Mouse (Mus musculus) mature B cell (primary cell): ENCODE results near the gene Hsf4.
"Not testable (repeated sequence)": the region's sequence is repeated elsewhere in the genome, so short reads cannot be mapped to it uniquely, and the experiment has no call there.

Experiments used
- in situ Hi-C: fragments of 300-500 bp; cut with MboI; formaldehyde crosslinking; loops from 2 replicates; pipeline ENCODE4 v1.14.3; 2019

The Hsf4 gene

DNA sequence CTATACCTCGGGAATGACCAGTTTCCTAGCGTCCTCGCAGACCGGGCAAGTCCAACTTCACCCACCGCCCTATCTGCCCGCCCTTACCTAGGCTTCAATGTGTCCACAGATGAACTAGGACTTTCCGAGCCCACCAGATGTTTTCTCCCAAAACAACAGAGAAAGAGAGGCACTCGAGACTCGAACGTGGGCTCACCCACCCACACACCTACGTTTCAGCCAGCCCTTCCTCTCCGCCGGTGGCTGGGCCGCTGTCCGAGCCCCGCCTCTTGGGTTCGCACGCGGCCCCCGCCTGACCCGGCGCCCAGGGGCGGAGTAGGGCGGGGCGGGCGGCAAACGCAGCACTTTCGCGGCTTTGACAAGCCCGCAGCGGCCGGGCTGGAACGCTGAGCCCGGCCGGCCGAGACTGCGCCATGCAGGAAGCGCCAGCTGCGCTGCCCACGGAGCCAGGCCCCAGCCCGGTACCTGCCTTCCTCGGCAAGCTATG, at the start of gene Hsf4:
Gene Hsf4 (plus strand): TSS at position 341 of the 487 bp plus-strand sequence.
- in situ Hi-C loops = loop anchor here (25.0 kb wide), 1 partner anchor 632 kb away; the partner anchor contains the start of genes Ciao2b and Rrad

DNA sequence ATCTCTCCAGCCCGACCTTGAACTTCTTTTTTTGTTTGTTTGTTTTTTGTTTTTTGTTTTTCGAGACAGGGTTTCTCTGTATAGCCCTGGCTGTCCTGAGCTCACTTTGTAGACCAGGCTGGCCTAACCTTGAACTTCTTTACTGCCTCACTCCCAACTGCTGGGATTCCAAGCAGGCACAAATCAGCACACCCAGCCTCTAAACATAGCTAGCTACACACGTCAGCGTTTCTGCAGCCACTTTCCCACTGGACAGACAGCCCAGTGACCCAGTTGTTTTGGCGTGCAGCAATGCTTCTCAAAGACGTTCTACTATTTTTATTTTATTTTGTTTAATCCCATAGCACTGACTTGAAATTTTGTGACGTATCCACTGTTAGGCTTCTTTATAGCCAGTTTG, 45.8 kb upstream of the Hsf4 start:
- in situ Hi-C loops = no loop called here

DNA sequence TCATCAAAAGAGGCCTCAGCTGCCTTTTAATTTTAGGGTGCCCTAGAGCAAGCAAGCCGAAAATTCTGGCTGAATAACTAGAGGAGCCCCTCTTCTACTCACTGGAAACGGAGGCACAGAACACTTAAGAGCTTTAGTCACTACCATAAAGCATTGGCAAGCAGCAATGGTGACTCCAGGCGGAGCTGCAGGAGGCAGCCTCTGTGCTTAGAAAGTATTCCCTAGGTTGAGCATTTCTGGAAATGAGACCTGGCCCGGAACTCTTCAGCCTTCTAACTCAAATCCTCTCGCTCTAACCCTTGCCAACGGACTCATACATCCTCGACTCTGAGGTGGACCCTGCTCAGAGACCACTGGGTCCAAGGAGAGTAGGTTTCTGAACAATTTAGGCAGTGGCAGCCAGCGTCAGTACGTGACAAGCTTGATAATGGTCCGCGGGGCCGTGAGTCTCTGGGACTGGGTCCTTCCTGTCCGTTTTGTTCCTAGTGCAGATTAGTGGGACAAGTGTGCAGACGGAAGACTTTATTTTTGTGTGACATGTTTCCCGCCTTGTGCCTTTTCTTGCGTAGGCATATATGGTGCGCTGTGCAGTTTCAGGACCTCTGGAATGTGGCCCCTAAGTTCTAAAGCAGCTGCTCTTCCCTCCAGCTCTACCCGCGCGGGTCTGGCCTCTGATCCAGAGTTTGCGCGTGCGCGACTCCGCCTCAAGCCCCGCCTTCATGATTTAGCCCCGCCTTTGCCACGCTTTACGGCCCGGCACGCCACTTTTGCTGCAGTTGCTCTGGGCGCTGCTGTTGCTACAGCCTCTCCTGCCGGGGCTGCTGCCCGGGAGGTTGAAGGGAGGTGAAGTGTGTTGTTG, 45.0 kb upstream of the Hsf4 start, which contains the start of gene D230025D16Rik:
Gene D230025D16Rik (plus strand): TSS at position 733 of the 859 bp plus-strand sequence.
- in situ Hi-C loops = no loop called here

DNA sequence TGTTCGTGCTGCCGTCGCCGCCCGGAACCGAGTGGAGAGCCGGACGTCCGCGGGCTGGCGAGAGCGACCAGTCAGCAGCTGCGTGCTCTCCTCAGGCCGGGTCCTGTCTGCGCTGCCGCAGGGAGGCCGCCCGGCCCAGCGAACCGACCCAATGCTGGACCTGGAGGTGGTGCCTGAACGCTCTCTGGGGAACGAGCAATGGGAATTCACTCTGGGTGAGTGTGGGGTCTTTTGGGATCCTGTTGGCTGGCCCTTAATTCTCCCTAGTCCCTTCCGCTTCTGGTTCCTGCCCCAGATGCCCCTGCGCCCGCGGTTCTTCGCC, 44.4 kb upstream of the Hsf4 start:
- in situ Hi-C loops = no loop called here

DNA sequence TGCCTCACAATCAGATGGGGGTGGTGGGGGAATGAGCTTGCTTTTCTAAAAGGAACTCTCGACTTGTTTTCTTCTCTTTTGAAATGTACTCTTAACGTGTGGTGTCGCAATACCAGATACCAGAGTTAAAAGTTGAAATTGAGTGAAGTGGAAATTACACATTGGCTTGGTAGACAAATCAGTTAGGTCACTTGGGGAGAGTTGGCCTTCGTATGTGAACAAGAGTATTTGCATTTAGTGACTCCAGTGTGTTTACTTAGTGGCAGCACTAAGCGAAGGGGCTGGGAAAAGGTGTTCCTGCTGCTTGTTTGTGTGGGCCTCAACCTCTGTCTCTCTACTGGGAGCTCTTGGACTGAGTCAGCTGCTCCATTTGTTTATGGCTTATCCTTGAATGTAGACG, 43.7 kb upstream of the Hsf4 start:
- in situ Hi-C loops = no loop called here

DNA sequence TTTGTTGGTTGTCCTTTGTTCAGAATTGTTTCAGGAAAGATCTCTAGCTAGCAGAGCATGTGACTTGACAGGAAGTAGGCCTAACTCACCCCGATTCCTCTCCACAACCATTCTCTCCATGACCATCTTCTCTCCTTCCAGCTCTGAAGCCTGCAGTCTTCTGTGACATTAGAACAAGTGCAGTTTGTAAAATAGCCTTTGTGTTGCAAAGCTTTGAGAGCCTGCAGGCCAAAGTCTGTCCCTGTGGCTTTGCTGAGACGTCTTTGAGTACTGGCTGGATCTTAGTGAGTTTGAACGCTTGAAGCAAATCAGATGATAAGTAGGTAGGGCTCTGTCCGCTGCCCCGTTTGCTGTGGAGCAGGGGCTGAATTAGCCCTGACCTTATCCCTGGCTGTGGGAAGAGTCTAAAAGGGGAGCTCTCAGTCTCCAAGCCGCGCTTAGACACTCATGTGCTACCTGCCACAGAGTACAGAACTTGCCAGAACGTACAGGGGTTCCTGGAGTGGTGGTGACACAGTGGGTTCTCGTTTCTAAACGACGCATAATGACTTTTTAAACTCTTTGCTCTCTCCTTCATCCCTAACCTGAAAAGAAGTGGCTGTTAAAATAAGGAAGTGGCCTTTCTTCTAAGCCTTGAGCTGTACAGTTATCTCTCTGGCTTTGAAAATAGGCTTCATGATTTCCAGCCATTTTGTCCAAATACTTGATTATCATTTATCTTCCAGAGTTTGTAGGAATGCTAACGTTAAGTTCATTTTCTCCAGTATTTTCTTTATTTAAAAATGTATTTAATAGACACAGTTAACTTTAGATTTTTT, 37.9 kb upstream of the Hsf4 start:
- in situ Hi-C loops = no loop called here

DNA sequence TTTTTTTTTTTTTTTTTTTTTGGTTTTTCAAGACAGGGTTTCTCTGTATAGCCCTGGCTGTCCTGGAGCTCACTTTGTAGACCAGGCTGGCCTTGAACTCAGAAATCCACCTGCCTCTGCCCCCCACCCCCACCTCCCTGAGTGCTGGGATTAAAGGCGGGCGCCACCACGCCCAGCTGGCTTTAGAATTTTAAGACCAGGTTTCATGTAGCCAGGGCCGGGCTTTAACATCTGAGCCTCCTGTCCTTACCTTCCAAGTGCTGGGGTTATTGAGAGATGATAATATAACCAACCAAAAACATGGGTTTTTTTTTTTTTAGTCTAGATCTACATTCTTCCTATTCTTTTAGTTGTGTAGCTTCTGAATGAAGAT, 37.3 kb upstream of the Hsf4 start:
- in situ Hi-C loops = not testable (repeated sequence)

DNA sequence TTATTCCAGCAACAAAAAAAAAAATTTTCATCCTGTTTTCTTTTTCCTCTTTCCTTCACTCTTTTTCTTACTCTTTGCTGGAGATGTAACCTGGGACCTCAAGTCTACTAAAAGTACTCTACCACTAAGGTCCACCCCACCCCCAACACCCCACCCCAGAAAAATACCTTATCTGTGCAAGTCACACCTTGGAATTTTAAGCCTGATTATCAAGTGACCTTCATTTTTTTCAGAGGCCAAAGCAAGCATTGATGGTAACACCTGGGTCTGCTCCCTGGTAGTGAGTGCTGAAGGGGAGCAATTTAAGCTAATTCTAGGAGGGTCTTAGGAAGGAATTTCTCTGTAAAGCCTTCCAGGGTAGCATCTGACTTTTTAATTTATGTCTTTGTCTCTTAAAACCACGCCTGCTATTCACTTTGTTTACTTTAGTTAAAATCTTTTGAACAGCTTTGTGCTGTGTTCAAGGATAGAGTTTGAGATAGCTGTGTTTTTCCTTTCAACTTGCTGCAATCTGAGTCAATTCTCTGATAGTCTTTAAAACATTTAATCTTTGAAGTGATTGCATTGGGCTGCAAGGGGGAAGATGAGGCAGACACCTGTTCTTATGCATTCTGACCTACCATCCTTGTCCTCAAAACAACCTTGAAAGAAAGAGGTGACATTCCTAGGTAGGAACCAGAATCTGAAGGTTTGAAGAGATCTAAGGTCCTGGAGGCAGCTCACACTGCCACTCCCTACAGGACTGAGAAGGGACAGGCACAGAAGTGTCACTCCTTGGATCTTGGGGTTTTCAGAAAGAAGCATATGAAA, 36.3 kb upstream of the Hsf4 start:
- in situ Hi-C loops = no loop called here

DNA sequence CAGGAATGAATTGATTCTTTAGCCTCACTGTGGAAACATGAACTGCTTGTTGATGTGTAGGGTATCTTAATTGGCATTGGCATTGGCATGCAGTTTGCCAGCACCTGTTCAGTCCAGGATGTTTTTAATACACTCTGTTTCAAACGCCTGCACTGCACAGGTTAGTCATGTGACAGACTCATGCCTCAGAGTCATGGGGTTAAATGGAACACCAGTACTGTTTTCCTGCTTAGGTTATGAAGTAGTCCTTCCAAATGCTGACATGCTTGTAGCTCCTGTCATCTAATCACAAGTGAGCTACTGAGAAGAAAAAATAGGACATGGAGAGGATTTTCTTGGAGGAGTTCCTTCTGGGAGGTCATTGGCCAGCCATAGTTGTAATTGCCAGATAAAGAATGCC, 34.4 kb upstream of the Hsf4 start:
- in situ Hi-C loops = no loop called here

DNA sequence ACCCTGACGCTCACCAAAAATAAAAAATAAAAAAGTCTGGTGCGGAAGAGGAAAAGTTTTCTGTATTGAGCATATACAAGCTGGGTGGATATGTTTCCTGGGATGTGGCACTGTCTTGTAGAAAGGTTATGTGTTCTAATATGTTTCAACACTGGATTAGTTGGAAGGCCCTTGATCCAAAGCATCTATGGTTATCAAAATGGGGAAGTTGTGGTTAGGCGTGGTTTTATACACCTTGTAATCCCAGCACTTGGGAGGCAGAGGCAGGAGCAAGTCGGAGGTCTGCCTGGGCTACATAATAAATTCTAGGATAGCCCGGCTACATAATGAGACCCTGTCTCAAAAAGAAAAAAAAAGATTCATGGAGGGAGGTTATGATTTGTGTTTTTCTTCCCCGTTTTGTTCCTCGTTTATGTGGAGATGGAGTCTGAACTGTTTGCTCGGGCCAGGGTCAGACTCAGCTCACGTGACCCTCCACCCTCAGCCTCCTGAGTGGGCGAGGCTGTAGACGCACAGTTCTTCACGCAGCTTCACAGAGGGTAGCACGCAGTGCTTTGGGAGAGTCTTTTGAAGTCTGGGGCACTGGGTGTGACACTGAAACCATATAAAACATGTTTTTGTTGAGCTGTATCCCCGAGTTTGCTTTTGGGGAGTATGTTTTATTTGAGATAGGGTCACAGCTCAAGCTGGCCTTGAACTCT, 32.0 kb upstream of the Hsf4 start:
- in situ Hi-C loops = no loop called here

DNA sequence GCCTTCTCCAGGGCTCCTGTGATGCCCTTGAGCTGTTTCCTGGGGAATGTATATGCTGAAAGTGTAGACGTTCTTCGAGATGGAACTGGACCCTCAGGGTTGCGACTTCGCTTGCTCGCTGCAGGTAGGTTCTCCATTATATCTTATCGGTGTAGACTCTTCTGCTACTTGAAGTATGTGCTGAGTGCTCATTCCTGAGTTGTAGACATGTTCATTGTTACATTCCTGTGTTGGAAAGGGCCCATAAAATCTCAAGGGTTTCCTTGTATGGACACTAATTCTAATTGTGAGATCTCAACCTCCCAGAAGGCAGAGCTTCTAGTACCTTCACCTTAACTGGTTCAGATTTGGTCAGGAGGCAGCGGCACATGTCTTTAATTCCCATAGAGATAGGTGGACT, 28.6 kb upstream of the Hsf4 start:
- in situ Hi-C loops = no loop called here

DNA sequence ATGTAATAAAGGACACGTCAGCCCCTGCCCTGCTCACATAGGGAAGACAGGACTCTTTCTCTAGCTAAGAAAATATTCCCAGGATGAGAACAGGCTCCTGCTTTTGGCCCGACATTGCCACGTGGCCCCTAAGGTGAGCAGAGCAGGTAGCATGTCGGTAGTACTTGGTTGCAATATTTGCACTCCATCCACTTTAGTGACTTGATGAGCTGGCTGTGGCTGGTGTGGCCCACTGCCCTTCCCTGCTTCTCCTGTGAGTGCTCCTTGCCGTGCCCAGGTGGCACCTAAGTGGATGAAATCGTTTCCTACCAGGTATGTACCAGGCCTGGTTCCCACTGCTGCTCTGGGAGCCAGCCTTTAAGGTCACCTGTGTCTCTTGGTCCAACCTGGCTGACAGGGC, 17.6 kb upstream of the Hsf4 start:
- in situ Hi-C loops = loop anchor here (25.0 kb wide), 1 partner anchor 615 kb away; the partner anchor contains the start of genes Ciao2b and Rrad

DNA sequence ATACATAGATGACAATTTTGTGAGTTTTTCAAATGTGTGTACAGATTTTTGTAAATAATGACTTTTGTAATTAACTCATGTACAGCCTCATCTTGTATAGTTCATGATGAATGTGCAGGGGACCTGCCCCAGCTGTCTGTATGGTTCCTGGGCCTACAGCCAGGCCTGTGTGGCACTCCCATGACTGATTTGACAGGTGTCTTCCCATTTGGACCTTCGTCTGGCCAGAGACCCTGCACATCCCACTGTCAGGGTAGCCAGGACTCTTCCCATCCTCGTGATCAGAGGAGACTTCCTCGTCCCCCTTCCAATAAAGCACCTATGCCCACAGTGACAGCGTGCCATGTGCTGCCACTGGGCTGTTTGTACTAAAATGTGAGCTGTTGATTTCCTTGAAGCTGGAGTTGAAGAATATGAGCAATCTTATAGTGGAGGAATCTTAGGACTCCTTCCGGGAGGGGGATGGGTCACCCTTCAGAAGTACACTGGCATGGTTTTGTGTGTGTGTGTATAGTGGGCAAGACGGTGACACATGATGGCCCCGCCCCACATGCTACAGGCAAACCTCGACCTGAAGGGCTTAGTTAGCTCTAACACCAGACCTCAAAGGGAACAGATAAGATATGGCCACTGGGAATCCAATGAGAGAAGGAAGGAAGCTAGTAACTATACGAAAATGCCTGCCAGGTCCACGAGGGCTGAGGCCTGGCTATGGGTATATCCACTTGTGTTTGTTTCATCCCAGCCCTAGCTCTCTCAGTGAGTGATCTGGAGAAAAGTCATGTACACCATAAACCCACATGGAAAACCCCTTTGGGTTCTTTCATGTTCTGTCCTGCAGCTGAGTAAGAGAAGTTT, 16.7 kb upstream of the Hsf4 start:
- in situ Hi-C loops = loop anchor here (25.0 kb wide), 1 partner anchor 616 kb away; the partner anchor contains the start of genes Ciao2b and Rrad

DNA sequence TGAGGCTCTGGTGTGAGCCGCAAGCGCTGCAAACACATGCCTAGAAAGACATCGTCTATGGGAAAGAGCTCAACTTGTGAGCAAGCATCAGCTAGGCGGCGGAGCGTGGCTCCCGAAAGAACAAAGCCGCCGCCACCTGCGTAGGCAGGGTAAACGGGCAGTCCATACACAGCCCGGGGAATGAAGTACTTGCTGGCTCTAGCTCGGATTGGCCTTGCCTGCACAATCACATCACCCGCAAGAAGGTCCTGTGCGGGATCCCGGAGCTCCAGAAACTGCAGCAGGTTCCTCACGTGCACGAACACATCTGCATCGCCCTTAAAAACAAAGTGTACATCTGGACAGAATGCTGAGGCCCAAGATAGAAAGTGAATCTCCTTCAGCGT, 15.8 kb upstream of the Hsf4 start:
- in situ Hi-C loops = loop anchor here (25.0 kb wide), 1 partner anchor 616 kb away; the partner anchor contains the start of genes Ciao2b and Rrad

DNA sequence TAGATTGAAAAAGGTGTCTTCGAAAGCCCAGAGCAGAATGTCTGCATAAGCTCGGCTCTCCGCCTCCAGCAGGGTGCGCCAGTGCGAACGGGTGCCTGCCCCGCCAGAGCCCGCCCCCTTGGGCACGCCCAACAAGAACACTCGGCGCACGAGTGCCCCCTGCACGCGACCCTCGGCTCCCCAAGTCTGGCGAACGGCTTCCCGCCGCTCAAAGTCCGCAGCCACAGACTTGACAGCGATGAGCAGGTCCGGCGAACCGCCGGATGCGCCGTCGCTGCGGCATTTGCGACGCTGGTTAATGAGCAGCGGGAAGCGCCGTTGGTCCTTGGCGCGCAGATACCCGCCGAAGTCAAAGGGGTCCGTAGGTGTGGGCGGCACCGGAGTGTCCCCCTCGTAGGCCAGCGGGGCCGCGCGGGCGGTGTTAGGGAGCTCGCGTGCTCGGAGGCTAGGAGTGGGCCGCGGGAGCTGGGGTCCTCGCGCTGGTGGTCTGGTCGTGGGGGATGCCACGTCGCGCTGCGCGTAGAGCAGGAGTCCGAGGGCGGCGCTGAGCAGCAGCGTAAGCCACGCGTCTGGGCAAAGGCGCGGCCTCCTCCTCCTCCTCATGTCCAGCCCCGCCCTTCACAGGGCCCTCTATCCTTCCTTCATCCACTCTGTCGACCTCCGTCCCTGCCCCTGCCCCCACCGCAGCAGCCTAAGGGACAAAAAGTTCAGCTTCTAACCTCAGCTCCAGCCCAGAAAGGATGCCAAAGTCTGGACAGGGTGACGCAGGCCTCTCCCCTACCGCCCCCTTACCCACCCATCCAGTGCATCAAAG, 15.2 kb upstream of the Hsf4 start:
- in situ Hi-C loops = loop anchor here (25.0 kb wide), 1 partner anchor 617 kb away; the partner anchor contains the start of genes Ciao2b and Rrad

DNA sequence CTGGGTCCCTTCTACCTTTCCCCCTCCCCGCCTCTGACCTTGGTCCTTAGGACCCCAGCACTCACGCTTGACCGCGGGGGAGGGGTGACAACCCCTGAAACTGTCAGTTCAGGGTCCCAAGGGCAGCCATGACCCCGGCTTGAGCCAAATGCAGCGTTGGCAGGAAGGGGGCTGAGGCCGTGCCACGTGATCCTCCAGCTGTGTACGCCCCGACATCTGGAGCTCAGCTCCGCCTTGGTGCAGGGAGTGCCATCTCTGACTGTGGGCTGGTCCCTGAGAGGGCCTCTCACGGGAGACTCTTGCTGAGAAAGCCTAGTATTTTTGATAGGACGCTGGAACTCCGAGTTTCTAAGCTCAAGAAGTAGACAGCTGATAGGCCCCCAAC, 14.6 kb upstream of the Hsf4 start, which contains the start of gene B3gnt9:
Gene B3gnt9 (minus strand): TSS at position 188 of the 385 bp plus-strand sequence.
- in situ Hi-C loops = loop anchor here (25.0 kb wide), 1 partner anchor 618 kb away; the partner anchor contains the start of genes Ciao2b and Rrad

DNA sequence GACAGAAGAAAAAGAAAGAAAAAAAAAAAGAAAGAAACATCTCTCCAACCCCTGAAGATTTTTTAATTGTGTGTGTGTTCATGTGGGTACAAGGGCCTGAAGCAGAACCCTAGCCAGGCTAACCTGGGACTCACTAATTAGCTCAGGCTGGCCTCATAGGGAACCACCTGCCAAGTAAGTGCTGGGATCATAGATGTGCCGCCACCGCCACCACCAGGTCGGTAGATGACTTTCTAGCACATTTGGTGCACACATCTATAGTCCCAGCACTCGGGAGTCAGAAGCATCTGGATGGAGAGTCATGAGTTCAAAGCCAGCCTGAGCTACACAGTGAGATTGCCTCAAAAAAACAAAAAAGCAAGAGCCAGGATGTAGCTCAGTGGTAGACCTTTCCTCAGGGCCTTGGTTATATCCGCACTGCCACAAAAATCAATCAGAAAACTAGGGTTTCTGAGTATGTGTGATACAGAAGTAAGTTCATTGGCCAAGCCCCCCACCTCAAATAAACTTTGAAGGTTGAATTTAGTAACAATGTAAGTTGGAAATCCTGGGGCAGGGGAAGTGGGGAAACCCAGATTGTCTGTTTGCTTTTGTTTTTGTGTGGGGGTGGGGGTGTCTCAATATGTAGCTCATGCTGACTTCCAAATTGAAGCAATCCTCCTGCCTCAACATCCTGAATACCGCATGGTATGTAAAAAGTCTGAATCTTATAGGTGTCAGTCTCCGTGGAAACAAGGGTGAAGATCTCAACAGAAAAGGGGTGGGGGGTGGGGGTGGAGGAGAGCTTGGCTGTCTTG, 12.1 kb upstream of the Hsf4 start:
- in situ Hi-C loops = loop anchor here (25.0 kb wide), 1 partner anchor 620 kb away; the partner anchor contains the start of genes Ciao2b and Rrad
